Mouse (Mus musculus) brown adipose tissue, adult 24 weeks (tissue): Measurements from ENCODE around the gene Fam47e. TPM values are rescaled to one million over a fixed set of nuclear protein-coding genes. Genes with fewer than 3 reads are reported as not detected.
A peak's percentile ranks its signal among the peaks of the same experiment; 100 is the strongest.

Experiments used
- H3K27ac ChIP-seq: fragments of 200-500 bp; replicated peaks from 2 replicates; pipeline ENCODE4 v1.5.1; 2012; ENCODE audit warnings: low read depth, mild to moderate bottlenecking, low read length
- H3K4me1 ChIP-seq: fragments of 200-500 bp; 2 replicates; pipeline ENCODE4 v1.6.1; 2012; ENCODE audit warnings: low read length, mixed read lengths; ENCODE audit not compliant: control insufficient read depth, insufficient read depth, insufficient read length
- H3K4me3 ChIP-seq: fragments of 200-500 bp; 2 replicates; pipeline ENCODE4 v1.5.1; 2012; ENCODE audit warnings: low read depth, mild to moderate bottlenecking, low read length, moderate library complexity; ENCODE audit not compliant: insufficient read depth
- polyA plus RNA-seq: library from polyadenylated mRNA; stranded (reverse); fragments of >200 nt; gene quantifications from 2 replicates; pipeline ENCODE4 v1.2.4, GENCODE M21; 2012; ENCODE audit not compliant: missing spikeins, insufficient read depth, insufficient read length

The Fam47e gene
- polyA plus RNA-seq, 1 experiment = not detected

DNA sequence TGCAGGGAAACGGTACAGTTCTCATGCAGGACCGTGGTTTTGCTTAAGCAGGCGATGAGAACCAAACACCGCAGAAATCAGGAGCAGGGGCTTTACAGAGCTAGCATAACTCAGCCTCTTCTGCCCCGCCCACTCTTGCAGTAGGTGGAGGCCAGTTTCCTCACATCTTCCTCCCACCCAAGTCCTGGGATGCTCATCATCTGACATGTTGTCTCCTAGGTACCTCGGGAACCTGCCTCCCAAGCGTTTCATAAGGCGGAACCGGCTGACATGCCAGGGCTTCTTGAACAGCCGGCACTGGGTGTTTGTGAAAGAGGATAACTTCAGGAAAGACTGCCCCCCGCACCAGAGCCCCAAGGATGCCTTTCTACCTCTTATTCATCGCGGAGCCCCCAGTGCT lies 7.1 kb downstream of the Fam47e start:
- Histone ChIP-seq H3K27ac (no peak overlapping the region), H3K4me3 (no peak overlapping the region), H3K4me1 (no peaks in the 10 kb centered on the region)

DNA sequence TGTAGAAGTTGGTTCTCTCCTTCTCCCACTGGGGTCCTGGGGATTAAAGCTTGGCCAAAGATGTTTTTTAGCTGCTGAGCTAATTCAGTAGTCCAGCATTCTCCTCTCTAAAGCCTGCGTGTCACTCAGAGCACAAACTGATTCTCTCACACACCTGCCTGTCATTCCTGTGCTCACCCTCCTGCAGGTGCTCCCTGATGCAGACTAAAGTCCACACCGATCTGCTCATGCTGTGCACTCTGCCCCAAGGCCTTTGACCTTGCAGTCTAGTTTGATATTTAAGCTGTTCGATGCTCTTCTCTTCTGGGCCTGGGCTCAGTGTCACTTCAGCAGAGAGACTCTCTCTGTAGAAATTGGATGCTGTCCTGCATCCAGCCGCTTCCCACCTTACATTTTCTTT lies 16.4 kb downstream of the Fam47e start:
- no peak overlapping the region for H3K27ac ChIP-seq
- H3K4me1 ChIP-seq = no peaks in the 10 kb centered on the region
- no peak overlapping the region for H3K4me3 ChIP-seq

GRCm38 (mm10) chr5:92579559-92579958 lies 24.7 kb downstream of the Fam47e start:
- Histone ChIP-seq H3K4me1 (no peaks in the 10 kb centered on the region), H3K4me3 (no peak overlapping the region), H3K27ac (no peak overlapping the region)

DNA sequence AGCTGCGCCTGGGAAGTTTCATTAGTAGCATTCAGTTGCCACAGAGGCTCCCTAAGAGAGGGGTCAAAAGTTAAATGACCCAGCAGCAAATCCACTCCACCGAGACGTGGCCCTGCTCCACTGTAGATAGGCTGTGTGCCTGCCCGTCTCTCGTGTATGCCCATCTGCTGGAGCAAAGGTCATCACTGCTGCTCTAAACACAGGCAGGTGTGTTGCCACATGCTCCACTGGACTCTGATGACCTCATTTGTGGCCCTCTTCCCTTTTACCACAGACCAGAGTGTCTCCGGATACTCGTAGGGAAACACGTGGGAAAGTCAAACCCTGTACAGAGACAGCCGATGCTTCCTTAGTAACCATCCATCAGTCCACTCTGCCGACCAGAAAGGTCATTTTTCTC lies 31.1 kb downstream of the Fam47e start:
- Histone ChIP-seq H3K4me1 (no peaks in the 10 kb centered on the region), H3K27ac (no peak overlapping the region), H3K4me3 (no peak overlapping the region)

GRCm38 (mm10) chr5:92595026-92595425 lies 40.2 kb downstream of the Fam47e start:
- Histone ChIP-seq H3K4me3 (no peak overlapping the region), H3K27ac (no peak overlapping the region), H3K4me1 (no peaks in the 10 kb centered on the region)

DNA sequence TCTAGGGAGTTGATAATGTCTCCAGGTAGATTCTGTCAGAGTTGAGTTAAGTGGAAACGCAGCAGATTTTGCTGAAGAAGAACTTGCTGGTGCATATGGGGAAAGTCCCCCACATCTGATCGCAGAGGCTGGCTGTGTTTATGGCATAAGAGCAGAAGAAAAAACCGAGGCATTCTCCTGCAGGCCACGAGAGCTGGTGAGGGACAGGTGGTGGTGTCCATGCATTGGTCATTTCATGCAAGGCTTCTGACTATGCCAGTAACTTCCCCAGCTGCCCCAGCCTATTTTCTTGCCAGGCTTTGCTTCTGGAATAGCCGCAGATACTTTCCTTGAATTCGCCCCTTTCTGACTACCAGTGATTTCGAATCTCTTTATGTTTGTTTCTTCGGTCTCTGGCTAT lies 42.0 kb downstream of the Fam47e start:
- no peak overlapping the region for H3K27ac ChIP-seq
- no peak overlapping the region for H3K4me3 ChIP-seq
- no peaks in the 10 kb centered on the region for H3K4me1 ChIP-seq

DNA sequence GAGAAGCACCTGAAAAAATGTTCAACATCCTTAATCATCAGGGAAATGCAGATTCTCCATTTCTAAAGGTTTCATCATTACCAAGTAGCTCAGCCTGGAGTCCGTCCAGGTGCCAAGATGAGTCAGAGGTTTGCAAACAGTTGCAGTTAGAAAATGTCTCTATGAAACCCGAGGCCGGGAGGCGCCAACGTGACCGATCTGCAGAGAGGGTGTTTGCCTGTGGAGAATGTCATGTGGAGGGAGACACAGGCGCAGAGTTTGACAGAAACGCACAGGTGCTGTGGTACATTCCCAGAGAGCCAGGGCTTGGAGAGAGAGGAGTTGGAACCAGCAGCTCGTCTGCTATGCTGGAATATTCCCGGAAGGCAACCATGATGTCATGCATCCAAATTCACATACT lies 44.2 kb downstream of the Fam47e start:
- Histone ChIP-seq H3K4me1 (no peaks in the 10 kb centered on the region), H3K4me3 (no peak overlapping the region), H3K27ac (no peak overlapping the region)

DNA sequence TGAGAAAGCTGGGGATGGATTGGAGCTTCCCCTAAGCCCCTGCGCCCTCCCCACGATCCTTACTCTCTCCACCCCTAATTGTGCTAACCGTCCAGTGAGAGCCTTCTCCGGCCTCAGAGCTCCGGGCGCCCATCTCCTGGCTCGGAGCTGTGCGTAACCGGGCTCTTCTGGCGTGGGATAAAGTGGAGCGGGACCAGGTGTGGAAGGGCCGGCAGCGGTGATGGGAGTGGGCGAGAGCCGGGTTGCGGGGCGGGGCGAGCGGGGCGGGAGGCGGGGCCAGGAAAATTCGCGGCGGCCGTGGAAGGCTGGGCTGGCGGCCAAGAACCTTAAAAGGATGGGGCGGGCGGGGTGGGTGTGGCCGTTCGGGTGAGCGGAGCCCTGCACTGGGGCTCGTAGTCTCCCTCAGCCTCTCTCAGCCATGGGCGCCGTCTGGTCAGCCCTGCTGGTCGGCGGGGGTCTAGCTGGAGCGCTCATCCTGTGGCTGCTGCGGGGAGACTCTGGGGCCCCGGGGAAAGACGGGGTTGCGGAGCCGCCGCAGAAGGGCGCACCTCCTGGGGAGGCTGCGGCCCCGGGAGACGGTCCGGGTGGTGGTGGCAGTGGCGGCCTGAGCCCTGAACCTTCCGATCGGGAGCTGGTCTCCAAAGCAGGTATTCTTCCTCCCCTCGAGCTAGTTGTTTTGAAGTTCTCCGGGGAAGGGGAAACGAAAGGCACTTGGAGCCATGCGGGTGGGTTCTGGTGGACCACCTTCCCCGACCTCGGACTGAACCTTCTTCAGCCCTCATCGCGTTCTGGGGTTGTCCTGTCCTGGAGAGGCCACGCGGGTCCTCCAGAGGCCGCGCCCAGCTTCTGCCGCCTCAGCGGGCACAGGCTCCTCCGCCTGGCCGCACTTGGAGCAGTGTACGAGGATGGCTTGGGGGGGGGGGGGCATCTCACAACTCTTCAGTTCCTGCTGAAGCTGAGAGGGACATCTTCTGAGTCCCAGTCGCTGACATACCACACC lies 48.1 kb downstream of the Fam47e start, which contains the start of gene Stbd1:
Gene Stbd1 (plus strand): TSS at position 351 of the 1,000 bp plus-strand sequence.
- H3K27ac ChIP-seq = no peak within 1 kb of the TSS
- H3K4me3 ChIP-seq = peak within 1 kb of the TSS; percentile 71
- no peaks in the 10 kb centered on the region for H3K4me1 ChIP-seq

- H3K4me3 ChIP-seq = no peak overlapping the region
- no peak overlapping the region for H3K27ac ChIP-seq
- no peaks in the 10 kb centered on the region for H3K4me1 ChIP-seq
These were observed 49.8 kb downstream of the Fam47e start for GRCm38 (mm10) chr5:92604452-92605247.

- H3K4me3 ChIP-seq = no peak overlapping the region
- no peak overlapping the region for H3K27ac ChIP-seq
- H3K4me1 ChIP-seq = no peaks in the 10 kb centered on the region
These were observed 52.8 kb downstream of the Fam47e start for GRCm38 (mm10) chr5:92607492-92608229.

DNA sequence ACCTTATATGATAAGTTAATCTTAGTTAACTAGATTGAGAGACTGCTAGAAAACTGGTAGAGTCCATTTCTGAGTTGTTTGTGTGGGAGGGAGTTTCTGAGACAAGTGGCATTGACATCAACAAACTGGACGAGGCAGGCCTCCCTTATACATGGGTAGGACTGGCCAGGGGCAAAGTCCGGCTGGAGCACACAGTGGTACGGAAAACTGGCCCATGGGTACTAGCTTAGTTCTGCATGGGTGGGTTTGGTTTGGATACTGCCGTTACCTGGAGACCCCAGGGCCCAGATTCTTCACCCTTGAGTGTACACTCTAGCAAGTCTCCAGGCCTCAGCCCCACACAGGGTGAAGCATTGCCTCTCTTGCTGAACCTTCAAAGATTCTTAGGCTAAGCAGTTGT lies 57.9 kb downstream of the Fam47e start:
- Histone ChIP-seq H3K27ac (no peak overlapping the region), H3K4me1 (no peaks in the 10 kb centered on the region), H3K4me3 (no peak overlapping the region)

GRCm38 (mm10) chr5:92621883-92622282 lies 67.0 kb downstream of the Fam47e start:
- Histone ChIP-seq H3K27ac (no peak overlapping the region), H3K4me3 (no peak overlapping the region), H3K4me1 (no peaks in the 10 kb centered on the region)

DNA sequence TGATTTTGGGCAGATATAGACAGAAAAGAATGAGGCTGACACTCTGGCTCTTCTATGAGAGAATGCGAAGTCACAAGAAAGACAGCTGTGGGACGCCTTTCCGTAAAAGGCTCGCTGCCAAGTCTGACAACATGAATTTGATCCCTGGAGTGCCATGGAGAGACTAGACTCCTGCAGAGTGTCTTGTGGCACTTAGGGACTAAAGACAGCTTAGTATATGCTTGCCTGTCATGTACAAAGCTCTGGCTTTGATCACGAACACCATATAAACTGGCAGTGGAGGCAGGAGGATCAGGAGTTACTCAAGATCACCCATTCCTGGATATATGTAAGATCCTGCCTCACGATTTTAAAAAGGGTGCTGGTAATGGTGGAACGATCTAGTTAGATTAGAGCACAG lies 73.0 kb downstream of the Fam47e start:
- H3K27ac ChIP-seq = no peak overlapping the region
- H3K4me3 ChIP-seq = no peak overlapping the region
- H3K4me1 ChIP-seq = no peaks in the 10 kb centered on the region

- Histone ChIP-seq H3K4me1 (no peaks in the 10 kb centered on the region), H3K27ac (no peak overlapping the region), H3K4me3 (no peak overlapping the region)
These were observed 78.7 kb downstream of the Fam47e start for GRCm38 (mm10) chr5:92633526-92633925.

GRCm38 (mm10) chr5:92634916-92635315 lies 80.0 kb downstream of the Fam47e start:
- Histone ChIP-seq H3K27ac (no peak overlapping the region), H3K4me1 (no peaks in the 10 kb centered on the region), H3K4me3 (no peak overlapping the region)
